Mouse (Mus musculus): ENCODE data around the gene S100a16. TPM values are rescaled to one million over a fixed set of nuclear protein-coding genes. Genes with fewer than 3 reads are reported as not detected.

Gene S100a16
- polyA plus RNA-seq, 1 experiment, result not detected

DNA sequence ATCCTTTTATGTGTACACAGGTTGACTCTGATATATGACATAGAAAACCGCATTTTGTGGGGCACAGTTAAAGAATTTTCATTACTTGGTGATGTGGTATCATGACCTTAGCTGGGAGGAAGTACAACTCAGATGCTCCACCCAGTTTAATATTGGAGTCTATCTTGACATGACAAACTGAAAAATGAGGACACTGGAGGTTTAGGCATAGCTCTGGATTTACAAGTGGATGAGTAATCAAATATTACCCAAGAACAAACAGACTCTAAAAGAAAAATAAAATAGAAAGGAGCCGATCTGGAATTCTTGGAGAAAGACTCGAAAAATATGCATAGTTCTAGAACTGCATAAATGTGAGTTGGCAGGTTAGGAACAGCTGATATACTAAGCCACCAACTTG, 38.3 kb downstream of the S100a16 start:
- no peak for TF ChIP-seq POLR2A (IDR thresholded peaks at IDR 0.05; ENCODE audit: insufficient read depth, low read depth, low read length)
- TF ChIP-seq CTCF (IDR thresholded peaks at IDR 0.05; ENCODE audit: insufficient read depth, low read depth, low read length), result no peak
- WGBS, result 93% methylated on average over 3 of the region's 3 CpGs
- Histone ChIP-seq H3K4me3 (ENCODE audit: insufficient read depth, low read depth, low read length) (no peak overlapping the region), H3K27ac (ENCODE audit: insufficient read depth, low read depth, low read length) (no peak overlapping the region), H3K4me1 (ENCODE audit: control insufficient read depth, insufficient read depth, low read length) (peaks cover 4% of the 10 kb centered on the region)

DNA sequence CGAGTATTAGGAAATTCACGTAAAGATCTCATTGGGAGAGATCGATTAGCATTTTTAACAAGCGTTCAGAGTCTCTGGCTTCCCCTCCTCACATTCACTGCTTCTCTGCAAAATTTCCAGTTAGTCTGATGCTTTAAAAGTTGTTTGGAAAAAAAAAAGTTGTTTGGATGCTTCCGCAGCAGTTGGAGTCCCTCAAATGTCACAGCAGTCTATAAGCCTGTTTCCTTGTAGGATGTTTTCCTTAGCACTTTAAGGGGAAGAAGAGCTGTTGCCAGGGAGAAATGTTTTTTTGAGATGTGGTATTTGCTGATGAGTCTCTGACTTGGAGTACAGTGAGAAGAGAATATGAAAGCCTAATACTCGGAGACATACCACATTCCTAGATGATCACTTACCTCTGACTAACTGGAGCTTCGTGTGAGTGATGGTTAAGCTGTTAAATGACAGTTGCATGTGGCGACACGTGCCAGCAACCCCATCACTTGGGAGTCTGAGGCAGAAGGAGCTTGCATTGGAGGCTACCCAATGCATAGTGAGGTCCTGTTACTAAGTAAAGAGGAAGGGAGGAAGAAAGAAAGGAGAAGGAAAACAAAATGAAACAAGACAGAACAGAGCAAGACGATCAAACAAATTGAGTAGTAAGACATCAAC, 39.4 kb downstream of the S100a16 start:
- 69% methylated on average over 10 of the region's 10 CpGs for WGBS
- TF ChIP-seq POLR2A (IDR thresholded peaks at IDR 0.05; ENCODE audit: insufficient read depth, low read depth, low read length), result no peak
- TF ChIP-seq CTCF (IDR thresholded peaks at IDR 0.05; ENCODE audit: insufficient read depth, low read depth, low read length), result no peak
- H3K4me1 ChIP-seq (ENCODE audit: control insufficient read depth, insufficient read depth, low read length), result peaks cover 4% of the 10 kb centered on the region
- H3K27ac ChIP-seq (ENCODE audit: insufficient read depth, low read depth, low read length), result no peak overlapping the region
- H3K4me3 ChIP-seq (ENCODE audit: insufficient read depth, low read depth, low read length), result no peak overlapping the region

- no peak overlapping the region for H3K4me3 ChIP-seq (ENCODE audit: insufficient read depth, low read depth, low read length)
- WGBS, result 58% methylated on average over 7 of the region's 7 CpGs
- no peak overlapping the region for H3K27ac ChIP-seq (ENCODE audit: insufficient read depth, low read depth, low read length)
- H3K4me1 ChIP-seq (ENCODE audit: control insufficient read depth, insufficient read depth, low read length), result peaks cover 7% of the 10 kb centered on the region
- TF ChIP-seq POLR2A (IDR thresholded peaks at IDR 0.05; ENCODE audit: insufficient read depth, low read depth, low read length) (no peak), CTCF (IDR thresholded peaks at IDR 0.05; ENCODE audit: insufficient read depth, low read depth, low read length) (no peak)
Measured at GRCm38 (mm10) chr3:90579433-90579832, 42.4 kb downstream of the S100a16 start.

GRCm38 (mm10) chr3:90581141-90581540, 44.1 kb downstream of the S100a16 start:
- H3K27ac ChIP-seq (ENCODE audit: insufficient read depth, low read depth, low read length), result no peak overlapping the region
- H3K4me3 ChIP-seq (ENCODE audit: insufficient read depth, low read depth, low read length), result no peak overlapping the region
- WGBS, result 98% methylated on average over 5 of the region's 5 CpGs
- peaks cover 11% of the 10 kb centered on the region for H3K4me1 ChIP-seq (ENCODE audit: control insufficient read depth, insufficient read depth, low read length)
- no peak for TF ChIP-seq POLR2A (IDR thresholded peaks at IDR 0.05; ENCODE audit: insufficient read depth, low read depth, low read length)

DNA sequence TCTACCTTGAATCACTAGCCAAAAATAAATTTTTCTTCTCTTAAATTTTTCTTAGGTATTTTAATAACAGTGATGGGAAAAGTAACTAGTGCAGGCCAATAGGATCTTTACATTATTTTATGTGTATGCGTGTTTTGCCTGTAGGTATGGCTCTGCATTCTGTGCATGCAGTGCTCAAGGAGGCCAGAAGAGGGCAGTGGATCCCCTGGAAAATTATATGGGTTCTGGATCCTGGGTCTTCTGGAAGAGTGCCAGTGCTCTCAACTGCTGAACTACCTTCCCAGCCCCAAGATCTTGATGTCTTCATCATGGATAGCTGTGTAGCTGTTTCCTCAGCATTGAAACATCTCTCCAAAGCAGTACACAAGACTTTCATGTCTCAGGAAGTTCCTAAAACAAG, 45.1 kb downstream of the S100a16 start:
- H3K4me3 ChIP-seq (ENCODE audit: insufficient read depth, low read depth, low read length), result no peak overlapping the region
- TF ChIP-seq CTCF (IDR thresholded peaks at IDR 0.05; ENCODE audit: insufficient read depth, low read depth, low read length), result no peak
- no peak for TF ChIP-seq POLR2A (IDR thresholded peaks at IDR 0.05; ENCODE audit: insufficient read depth, low read depth, low read length)
- H3K27ac ChIP-seq (ENCODE audit: insufficient read depth, low read depth, low read length), result no peak overlapping the region
- peaks cover 21% of the 10 kb centered on the region for H3K4me1 ChIP-seq (ENCODE audit: control insufficient read depth, insufficient read depth, low read length)
- 97% methylated on average over 1 of the region's 1 CpGs for WGBS

DNA sequence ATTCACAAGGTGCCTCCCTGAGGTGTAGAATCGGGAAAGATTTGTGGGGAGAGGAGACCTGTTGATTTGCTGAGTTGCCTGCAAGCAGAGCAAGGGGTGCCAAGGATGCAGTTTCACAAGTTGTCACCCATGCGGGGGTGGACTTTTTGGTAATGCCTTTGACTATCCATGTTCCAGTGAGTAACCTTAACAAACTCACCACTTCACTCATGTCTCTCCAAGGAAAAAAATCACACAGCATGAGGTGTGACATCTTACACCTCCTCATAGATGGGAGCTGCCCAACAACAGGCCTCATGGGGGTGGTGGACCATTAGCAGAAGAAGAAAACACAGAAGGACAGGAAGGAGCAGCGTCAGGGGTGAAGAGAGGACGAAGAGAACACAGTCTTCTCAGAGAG, 45.5 kb downstream of the S100a16 start:
- H3K4me1 ChIP-seq (ENCODE audit: control insufficient read depth, insufficient read depth, low read length), result peaks cover 25% of the 10 kb centered on the region
- TF ChIP-seq CTCF (IDR thresholded peaks at IDR 0.05; ENCODE audit: insufficient read depth, low read depth, low read length) (no peak), POLR2A (IDR thresholded peaks at IDR 0.05; ENCODE audit: insufficient read depth, low read depth, low read length) (no peak)
- 96% methylated on average over 4 of the region's 4 CpGs for WGBS
- H3K27ac ChIP-seq (ENCODE audit: insufficient read depth, low read depth, low read length), result no peak overlapping the region
- H3K4me3 ChIP-seq (ENCODE audit: insufficient read depth, low read depth, low read length), result no peak overlapping the region

DNA sequence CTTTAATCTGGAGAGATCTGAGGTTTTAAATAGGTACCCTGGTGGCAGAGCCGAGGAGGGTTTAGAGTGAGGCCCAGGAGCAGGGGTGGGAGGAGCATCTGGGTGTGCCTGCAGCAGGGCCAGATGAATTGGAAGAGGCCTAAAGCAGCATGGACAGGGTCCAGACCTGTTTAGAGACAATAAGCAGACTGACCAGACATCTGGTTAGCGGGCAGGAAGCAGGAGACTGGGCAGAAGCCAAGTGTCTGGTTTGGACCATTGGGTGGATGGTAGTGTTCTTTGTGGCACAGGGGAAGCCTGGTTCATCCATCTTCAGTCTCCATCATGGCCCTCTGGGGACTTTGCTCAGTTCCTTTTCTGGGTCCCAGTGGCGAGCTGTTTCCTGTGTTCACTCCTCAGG, 46.8 kb downstream of the S100a16 start:
- H3K27ac ChIP-seq (ENCODE audit: insufficient read depth, low read depth, low read length), result no peak overlapping the region
- TF ChIP-seq CTCF (IDR thresholded peaks at IDR 0.05; ENCODE audit: insufficient read depth, low read depth, low read length), result no peak
- no peak for TF ChIP-seq POLR2A (IDR thresholded peaks at IDR 0.05; ENCODE audit: insufficient read depth, low read depth, low read length)
- WGBS, result 69% methylated on average over 3 of the region's 3 CpGs
- no peak overlapping the region for H3K4me3 ChIP-seq (ENCODE audit: insufficient read depth, low read depth, low read length)
- H3K4me1 ChIP-seq (ENCODE audit: control insufficient read depth, insufficient read depth, low read length), result peaks cover 26% of the 10 kb centered on the region

GRCm38 (mm10) chr3:90585595-90585994, 48.5 kb downstream of the S100a16 start:
- Histone ChIP-seq H3K27ac (ENCODE audit: insufficient read depth, low read depth, low read length) (no peak overlapping the region), H3K4me3 (ENCODE audit: insufficient read depth, low read depth, low read length) (no peak overlapping the region), H3K4me1 (ENCODE audit: control insufficient read depth, insufficient read depth, low read length) (peaks cover 26% of the 10 kb centered on the region)
- TF ChIP-seq POLR2A (IDR thresholded peaks at IDR 0.05; ENCODE audit: insufficient read depth, low read depth, low read length), result no peak
- peak; percentile 57 for TF ChIP-seq CTCF (IDR thresholded peaks at IDR 0.05; ENCODE audit: insufficient read depth, low read depth, low read length)
- 21% methylated on average over 5 of the region's 5 CpGs for WGBS

DNA sequence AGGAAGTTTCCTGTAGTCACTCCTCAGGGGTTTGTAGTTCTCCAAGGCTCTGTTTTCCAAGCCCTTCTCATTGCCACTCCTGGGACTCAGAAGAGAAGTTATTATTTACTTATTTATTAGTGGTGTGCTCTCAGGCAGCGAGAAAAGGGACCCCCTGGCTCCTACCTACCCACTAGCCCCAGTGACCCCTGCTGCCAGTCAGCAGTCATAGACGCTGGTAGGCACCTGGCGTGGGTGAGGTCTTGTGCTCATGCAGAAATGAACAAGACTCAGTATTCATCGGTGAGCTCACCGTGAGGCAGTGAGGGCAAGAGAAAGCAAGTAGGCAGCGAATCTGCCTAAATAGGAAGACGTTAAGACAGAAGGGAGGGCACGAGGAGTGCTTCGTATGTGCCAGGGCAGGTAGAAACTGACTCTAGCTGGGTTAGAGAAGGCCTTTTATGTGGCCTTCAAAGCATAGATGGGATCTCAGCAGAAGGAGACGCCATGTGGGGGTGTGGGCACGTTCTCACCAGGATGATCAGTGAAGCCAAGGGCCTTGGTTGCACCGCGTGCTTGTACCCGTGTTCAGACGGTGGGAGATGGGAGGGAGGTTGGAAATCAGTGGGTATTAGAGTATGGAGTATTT, 49.1 kb downstream of the S100a16 start:
- 76% methylated on average over 15 of the region's 15 CpGs for WGBS
- Histone ChIP-seq H3K4me3 (ENCODE audit: insufficient read depth, low read depth, low read length) (no peak overlapping the region), H3K27ac (ENCODE audit: insufficient read depth, low read depth, low read length) (peak overlapping the region; percentile 83), H3K4me1 (ENCODE audit: control insufficient read depth, insufficient read depth, low read length) (peaks cover 26% of the 10 kb centered on the region)
- TF ChIP-seq POLR2A (IDR thresholded peaks at IDR 0.05; ENCODE audit: insufficient read depth, low read depth, low read length), result no peak
- TF ChIP-seq CTCF (IDR thresholded peaks at IDR 0.05; ENCODE audit: insufficient read depth, low read depth, low read length), result no peak
